Mouse (Mus musculus): ENCODE measurements around the gene Ptprj.

GRCm38 (mm10) chr2:90576411-90576810, 4.0 kb downstream of the Ptprj start:
- TF ChIP-seq CTCF (IDR thresholded peaks at IDR 0.05; ENCODE audit: low read depth) (no peak), EP300 (optimal IDR thresholded peaks at IDR 0.05) (no peak)

All from stomach, postnatal 0 days (tissue).